Mouse (Mus musculus) adrenal gland, postnatal 10 days (tissue): ENCODE measurements around the gene Ccdc159. TPM values are rescaled to one million over a fixed set of nuclear protein-coding genes. Genes with fewer than 3 reads are reported as not detected.

Experiments
- DNase-seq: peaks from one replicate; pipeline ENCODE4 v3.0.0; 2021; ENCODE audit warnings: mixed read lengths
- total RNA-seq, 2 experiments: library from RNA; stranded (reverse); gene quantifications; 2 replicates each; pipeline ENCODE4 v1.2.3; 2021

The Ccdc159 gene
- total RNA-seq, 2 experiments from 2014 or later = 5.6 to 8.8 TPM

- DNase-seq = peak; percentile 29
Observed at GRCm38 (mm10) chr9:21961366-21961980, 34.2 kb downstream of the Ccdc159 start.

GRCm38 (mm10) chr9:21962010-21962409, 34.7 kb downstream of the Ccdc159 start:
- no peak for DNase-seq

- peak; percentile 73 for DNase-seq
Observed at GRCm38 (mm10) chr9:21962416-21963059, 35.3 kb downstream of the Ccdc159 start.

GRCm38 (mm10) chr9:21963417-21963816, 36.1 kb downstream of the Ccdc159 start, which contains the start of gene Epor:
Gene Epor (minus strand): TSS chr9:21963506.
- DNase-seq = peak; percentile 72

GRCm38 (mm10) chr9:21968883-21969282, 41.6 kb downstream of the Ccdc159 start:
- no peak for DNase-seq

- no peak for DNase-seq
Observed at GRCm38 (mm10) chr9:21969304-21969703, 42.0 kb downstream of the Ccdc159 start.

- no peak for DNase-seq
Observed at GRCm38 (mm10) chr9:21976626-21977175, 49.4 kb downstream of the Ccdc159 start.

GRCm38 (mm10) chr9:21977331-21977730, 50.1 kb downstream of the Ccdc159 start:
- DNase-seq = no peak

- DNase-seq = peak; percentile 71
Observed at GRCm38 (mm10) chr9:21977972-21978371, 50.7 kb downstream of the Ccdc159 start.

GRCm38 (mm10) chr9:21978398-21979128, 51.3 kb downstream of the Ccdc159 start:
- no peak for DNase-seq

- DNase-seq = no peak
Observed at GRCm38 (mm10) chr9:21983911-21984310, 56.6 kb downstream of the Ccdc159 start.

Other genes starting within 250 kb of the Ccdc159 start
- 10 to 100 TPM; 21.6 to 41.6 TPM for gene Ldlr, start 204.0 kb upstream of the Ccdc159 start, total RNA-seq
- 10 to 100 TPM; 12.6 to 14.3 TPM for gene Spc24, start 167.2 kb upstream of the Ccdc159 start, total RNA-seq
- 10 to 100 TPM; 33.1 to 37.2 TPM for gene Kank2, start 128.7 kb upstream of the Ccdc159 start, total RNA-seq
- gene Angptl8, start 92.0 kb upstream of the Ccdc159 start, total RNA-seq = 10 to 100 TPM in 1 of 2 experiments, 1 to 10 TPM in 1; 7.6 to 17.9 TPM
- 10 to 100 TPM; 40.1 to 56.3 TPM for gene Dock6, start 74.8 kb upstream of the Ccdc159 start, total RNA-seq
- 10 to 100 TPM; 37.2 to 45.4 TPM for gene Rab3d, start 9.3 kb upstream of the Ccdc159 start, total RNA-seq
- gene Tmem205, start 85 bp downstream of the Ccdc159 start, total RNA-seq = 100 to 1,000 TPM; 182 to 187 TPM
- 10 to 100 TPM; 21.9 to 22.3 TPM for gene Plppr2, start 9.6 kb downstream of the Ccdc159 start, total RNA-seq
- gene Swsap1, start 28.3 kb downstream of the Ccdc159 start, total RNA-seq = 10 to 100 TPM; 11.9 to 15.1 TPM
- 1 to 10 TPM; 7.0 to 9.1 TPM for gene Epor, start 36.0 kb downstream of the Ccdc159 start, total RNA-seq
- gene Rgl3, start 62.0 kb downstream of the Ccdc159 start, total RNA-seq = 10 to 100 TPM; 16.2 to 23.0 TPM
- gene Ccdc151, start 75.2 kb downstream of the Ccdc159 start, total RNA-seq = under 1 TPM; 0.39 to 1.00 TPM
- 100 to 1,000 TPM; 116 to 119 TPM for gene Prkcsh, start 75.3 kb downstream of the Ccdc159 start, total RNA-seq
- 1 to 10 TPM; 1.8 to 4.6 TPM for gene Elavl3, start 124.6 kb downstream of the Ccdc159 start, total RNA-seq
- gene Gm49318, start 143.8 kb downstream of the Ccdc159 start, total RNA-seq = not detected
- gene Zfp653, start 143.9 kb downstream of the Ccdc159 start, total RNA-seq = 10 to 100 TPM in 1 of 2 experiments, 1 to 10 TPM in 1; 9.7 to 11.8 TPM
- 10 to 100 TPM; 70.8 to 78.5 TPM for gene Ecsit, start 158.0 kb downstream of the Ccdc159 start, total RNA-seq
- gene Cnn1, start 171.7 kb downstream of the Ccdc159 start, total RNA-seq = 10 to 100 TPM in 1 of 2 experiments, 1 to 10 TPM in 1; 1.4 to 12.9 TPM
- 10 to 100 TPM; 80.6 to 88.5 TPM for gene Elof1, start 189.7 kb downstream of the Ccdc159 start, total RNA-seq
- 10 to 100 TPM; 28.0 to 74.3 TPM for gene Acp5, start 208.2 kb downstream of the Ccdc159 start, total RNA-seq
- 10 to 100 TPM; 46.4 to 54.9 TPM for gene Pigyl, start 229.4 kb downstream of the Ccdc159 start, total RNA-seq